Mouse (Mus musculus): Measurements from ENCODE around the gene Naip2. TPM values are rescaled to one million over a fixed set of nuclear protein-coding genes. Genes with fewer than 3 reads are reported as not detected.
"Not testable (repeated sequence)": the region's sequence is repeated elsewhere in the genome, so short reads cannot be mapped to it uniquely, and the experiment has no call there.

Gene Naip2
- polyA plus RNA-seq (2014; fragmentation: Nextera tagmentation; extraction: Ambion mirVana) = 0.13 and 0.15 TPM in 2 replicates

- DNase-seq (ENCODE audit: low spot score); H3K4me3 ChIP-seq (ENCODE audit: low read depth, low read length); H3K4me1 ChIP-seq (ENCODE audit: control insufficient read depth, insufficient read depth, low read length); H3K36me3 ChIP-seq (ENCODE audit: control insufficient read depth, insufficient read depth, low read length); H3K4me2 ChIP-seq (ENCODE audit: low read length); H3K27me3 ChIP-seq (replicated peaks; ENCODE audit: control insufficient read depth, insufficient read depth, low read length); ATAC-seq; H3K27ac ChIP-seq (ENCODE audit: low read depth, low read length); H3K9me3 ChIP-seq (replicated peaks; ENCODE audit: control insufficient read depth, low read length); H3K9ac ChIP-seq (ENCODE audit: low read length): not testable (repeated sequence)
- 72% methylated on average over 2 of the region's 3 CpGs for WGBS
These were observed at the start of gene Naip2 for GRCm38 (mm10) chr13:100201659-100202333. TSS of gene Naip2 (minus strand) at chr13:100202092.

- not testable (repeated sequence) for H3K4me3 ChIP-seq (ENCODE audit: low read depth, low read length); H3K9me3 ChIP-seq (replicated peaks; ENCODE audit: control insufficient read depth, low read length); H3K9ac ChIP-seq (ENCODE audit: low read length); H3K27ac ChIP-seq (ENCODE audit: low read depth, low read length); ATAC-seq; H3K27me3 ChIP-seq (replicated peaks; ENCODE audit: control insufficient read depth, insufficient read depth, low read length); H3K4me1 ChIP-seq (ENCODE audit: control insufficient read depth, insufficient read depth, low read length); DNase-seq (ENCODE audit: low spot score); H3K36me3 ChIP-seq (ENCODE audit: control insufficient read depth, insufficient read depth, low read length); H3K4me2 ChIP-seq (ENCODE audit: low read length)
- WGBS = 82% methylated on average over 5 of the region's 5 CpGs
These were observed 45.1 kb upstream of the Naip2 start for GRCm38 (mm10) chr13:100246896-100247519.

GRCm38 (mm10) chr13:100246223-100246622 lies 44.3 kb upstream of the Naip2 start, which contains the start of gene Naip5:
TSS of gene Naip5 (minus strand) at chr13:100246323.
- not testable (repeated sequence) for ATAC-seq; H3K27me3 ChIP-seq (replicated peaks; ENCODE audit: control insufficient read depth, insufficient read depth, low read length); H3K9ac ChIP-seq (ENCODE audit: low read length); H3K27ac ChIP-seq (ENCODE audit: low read depth, low read length); H3K4me1 ChIP-seq (ENCODE audit: control insufficient read depth, insufficient read depth, low read length); H3K4me2 ChIP-seq (ENCODE audit: low read length); H3K36me3 ChIP-seq (ENCODE audit: control insufficient read depth, insufficient read depth, low read length); H3K4me3 ChIP-seq (ENCODE audit: low read depth, low read length); H3K9me3 ChIP-seq (replicated peaks; ENCODE audit: control insufficient read depth, low read length); DNase-seq (ENCODE audit: low spot score)
- 84% methylated on average over 4 of the region's 4 CpGs for WGBS

GRCm38 (mm10) chr13:100243702-100244101 lies 41.8 kb upstream of the Naip2 start:
- no peak overlapping the region for H3K4me3 ChIP-seq (ENCODE audit: low read depth, low read length)
- H3K36me3 ChIP-seq (ENCODE audit: control insufficient read depth, insufficient read depth, low read length) = no peaks in the 10 kb centered on the region
- H3K27me3 ChIP-seq (replicated peaks; ENCODE audit: control insufficient read depth, insufficient read depth, low read length) = no peaks in the 10 kb centered on the region
- H3K9ac ChIP-seq (ENCODE audit: low read length) = no peak overlapping the region
- no peak for ATAC-seq
- H3K27ac ChIP-seq (ENCODE audit: low read depth, low read length) = no peak overlapping the region
- DNase-seq (ENCODE audit: low spot score) = no peak
- no peaks in the 10 kb centered on the region for H3K4me1 ChIP-seq (ENCODE audit: control insufficient read depth, insufficient read depth, low read length)
- no peaks in the 10 kb centered on the region for H3K9me3 ChIP-seq (replicated peaks; ENCODE audit: control insufficient read depth, low read length)
- no peak overlapping the region for H3K4me2 ChIP-seq (ENCODE audit: low read length)

- not testable (repeated sequence) for H3K9ac ChIP-seq (ENCODE audit: low read length); H3K27me3 ChIP-seq (replicated peaks; ENCODE audit: control insufficient read depth, insufficient read depth, low read length); H3K36me3 ChIP-seq (ENCODE audit: control insufficient read depth, insufficient read depth, low read length); H3K4me1 ChIP-seq (ENCODE audit: control insufficient read depth, insufficient read depth, low read length); H3K4me2 ChIP-seq (ENCODE audit: low read length); DNase-seq (ENCODE audit: low spot score); ATAC-seq; H3K9me3 ChIP-seq (replicated peaks; ENCODE audit: control insufficient read depth, low read length); H3K27ac ChIP-seq (ENCODE audit: low read depth, low read length); H3K4me3 ChIP-seq (ENCODE audit: low read depth, low read length)
- WGBS = 92% methylated on average over 1 of the region's 1 CpGs
These were observed 11.8 kb upstream of the Naip2 start for GRCm38 (mm10) chr13:100213683-100214082.

- Histone ChIP-seq H3K4me3 (ENCODE audit: low read depth, low read length) (no peak overlapping the region), H3K27ac (ENCODE audit: low read depth, low read length) (no peak overlapping the region), H3K36me3 (ENCODE audit: control insufficient read depth, insufficient read depth, low read length) (no peaks in the 10 kb centered on the region), H3K4me2 (ENCODE audit: low read length) (no peak overlapping the region), H3K9ac (ENCODE audit: low read length) (no peak overlapping the region), H3K27me3 (replicated peaks; ENCODE audit: control insufficient read depth, insufficient read depth, low read length) (no peaks in the 10 kb centered on the region), H3K9me3 (replicated peaks; ENCODE audit: control insufficient read depth, low read length) (no peaks in the 10 kb centered on the region), H3K4me1 (ENCODE audit: control insufficient read depth, insufficient read depth, low read length) (no peaks in the 10 kb centered on the region)
- DNase-seq (ENCODE audit: low spot score) = peak; percentile 1
- 33% methylated on average over 8 of the region's 8 CpGs for WGBS
- no peak for ATAC-seq
These were observed 8.6 kb upstream of the Naip2 start for GRCm38 (mm10) chr13:100210540-100210939.

- Histone ChIP-seq H3K36me3 (ENCODE audit: control insufficient read depth, insufficient read depth, low read length) (no peaks in the 10 kb centered on the region), H3K4me2 (ENCODE audit: low read length) (no peak overlapping the region), H3K9ac (ENCODE audit: low read length) (no peak overlapping the region), H3K4me3 (ENCODE audit: low read depth, low read length) (no peak overlapping the region), H3K4me1 (ENCODE audit: control insufficient read depth, insufficient read depth, low read length) (no peaks in the 10 kb centered on the region), H3K27me3 (replicated peaks; ENCODE audit: control insufficient read depth, insufficient read depth, low read length) (no peaks in the 10 kb centered on the region), H3K9me3 (replicated peaks; ENCODE audit: control insufficient read depth, low read length) (no peaks in the 10 kb centered on the region), H3K27ac (ENCODE audit: low read depth, low read length) (no peak overlapping the region)
- ATAC-seq (no peak), DNase-seq (ENCODE audit: low spot score) (no peak)
- WGBS = 91% methylated on average over 1 of the region's 1 CpGs
These were observed 1.4 kb upstream of the Naip2 start for GRCm38 (mm10) chr13:100203319-100203718.

GRCm38 (mm10) chr13:100200778-100201177 lies 1.1 kb downstream of the Naip2 start:
- Histone ChIP-seq H3K4me2 (ENCODE audit: low read length) (no peak overlapping the region), H3K36me3 (ENCODE audit: control insufficient read depth, insufficient read depth, low read length) (no peaks in the 10 kb centered on the region), H3K27me3 (replicated peaks; ENCODE audit: control insufficient read depth, insufficient read depth, low read length) (no peaks in the 10 kb centered on the region), H3K9me3 (replicated peaks; ENCODE audit: control insufficient read depth, low read length) (no peaks in the 10 kb centered on the region), H3K27ac (ENCODE audit: low read depth, low read length) (no peak overlapping the region), H3K9ac (ENCODE audit: low read length) (no peak overlapping the region), H3K4me1 (ENCODE audit: control insufficient read depth, insufficient read depth, low read length) (no peaks in the 10 kb centered on the region), H3K4me3 (ENCODE audit: low read depth, low read length) (no peak overlapping the region)
- DNase-seq (ENCODE audit: low spot score) (no peak), ATAC-seq (no peak)

GRCm38 (mm10) chr13:100195421-100195820 lies 6.5 kb downstream of the Naip2 start:
- H3K27me3 ChIP-seq (replicated peaks; ENCODE audit: control insufficient read depth, insufficient read depth, low read length) = no peaks in the 10 kb centered on the region
- no peak for ATAC-seq
- no peak overlapping the region for H3K27ac ChIP-seq (ENCODE audit: low read depth, low read length)
- H3K36me3 ChIP-seq (ENCODE audit: control insufficient read depth, insufficient read depth, low read length) = no peaks in the 10 kb centered on the region
- no peak overlapping the region for H3K4me3 ChIP-seq (ENCODE audit: low read depth, low read length)
- 83% methylated on average over 3 of the region's 3 CpGs for WGBS
- no peaks in the 10 kb centered on the region for H3K4me1 ChIP-seq (ENCODE audit: control insufficient read depth, insufficient read depth, low read length)
- no peak overlapping the region for H3K4me2 ChIP-seq (ENCODE audit: low read length)
- no peak overlapping the region for H3K9ac ChIP-seq (ENCODE audit: low read length)
- no peak for DNase-seq (ENCODE audit: low spot score)
- H3K9me3 ChIP-seq (replicated peaks; ENCODE audit: control insufficient read depth, low read length) = no peaks in the 10 kb centered on the region

Data from forebrain, embryonic 14.5 days (tissue).